Mouse (Mus musculus) thymus, postnatal 14 days (tissue): ENCODE data around the gene Celsr1.
"Not testable (repeated sequence)": the region's sequence is repeated elsewhere in the genome, so short reads cannot be mapped to it uniquely, and the experiment has no call there.

ENCODE experiments used
- DNase-seq: peaks from one replicate; pipeline ENCODE4 v3.0.0; 2021

Gene Celsr1

GRCm38 (mm10) chr15:85889235-85889634 lies 144.3 kb downstream of the Celsr1 start:
- DNase-seq = no peak

- no peak for DNase-seq
Observed at GRCm38 (mm10) chr15:85885606-85886005, 148.0 kb downstream of the Celsr1 start.

- peak; percentile 49 for DNase-seq
Observed at GRCm38 (mm10) chr15:85879498-85879895, 154.1 kb downstream of the Celsr1 start.

GRCm38 (mm10) chr15:85878848-85879497 lies 154.6 kb downstream of the Celsr1 start, which contains the start of gene Trmu:
TSS of gene Trmu (plus strand) at chr15:85879312.
- DNase-seq = peak; percentile 88

GRCm38 (mm10) chr15:85877336-85877735 lies 156.2 kb downstream of the Celsr1 start:
- DNase-seq = no peak

- peak; percentile 72 for DNase-seq
Observed at GRCm38 (mm10) chr15:85867696-85868095, 165.9 kb downstream of the Celsr1 start.

- not testable (repeated sequence) for DNase-seq
Observed at GRCm38 (mm10) chr15:85865913-85866312, 167.7 kb downstream of the Celsr1 start.

- peak; percentile 94 for DNase-seq
Observed at GRCm38 (mm10) chr15:85859490-85860031, 174.0 kb downstream of the Celsr1 start, which contains the start of gene Gtse1. TSS of gene Gtse1 (plus strand) at chr15:85859745.

GRCm38 (mm10) chr15:85858980-85859489 lies 174.5 kb downstream of the Celsr1 start:
- no peak for DNase-seq

- no peak for DNase-seq
Observed at GRCm38 (mm10) chr15:85851656-85852392, 181.8 kb downstream of the Celsr1 start.
